In genomic region chr5:74094841-74095437, GRCm38 (mm10) we compare ENCODE assay signal across 11 mouse cellular contexts. TPM values are rescaled to one million over a fixed set of nuclear protein-coding genes. Genes with fewer than 3 reads are reported as not detected.
DNase-seq lines count a peak whose midpoint lies in the region; ATAC-seq lines count a peak whose summit lies in the region.
"Had no signal": no experiment of that assay in that cellular context is flagged by ENCODE, and none has a peak within 500 bp of the region (broad histone marks: within the 10 kb centered on the region; RNA-seq: fewer than 3 reads in every experiment).

No protein-coding gene starts in this region.

- no peak overlapping the region for H3K9ac ChIP-seq in kidney, embryonic 15.5 days
- no peak overlapping the region for H3K9ac ChIP-seq in embryonic facial prominence, embryonic 11.5 days (replicated peaks; ENCODE audit: low read length)
- H3K9ac ChIP-seq in intestine, embryonic 14.5 days (ENCODE audit: low read length), result no peak overlapping the region
- no peak overlapping the region for H3K9ac ChIP-seq in midbrain, embryonic 16.5 days (ENCODE audit: low read depth, low read length)

- no peak for ATAC-seq in kidney, embryonic 15.5 days (replicated peaks; ENCODE audit: low FRiP score)
- ATAC-seq in embryonic facial prominence, embryonic 11.5 days (replicated peaks; ENCODE audit: insufficient number of reproducible peaks, low FRiP score, low TSS enrichment, low read depth), result no peak
- ATAC-seq in intestine, embryonic 14.5 days (replicated peaks; ENCODE audit: low FRiP score, low TSS enrichment, low read depth), result no peak
- no peak for ATAC-seq in midbrain, embryonic 16.5 days

- peak overlapping the region; percentile 62 for H3K4me2 ChIP-seq in kidney, embryonic 15.5 days
- peak overlapping the region; percentile 45; the same call in 1 of the 2 replicates for H3K4me2 ChIP-seq in embryonic facial prominence, embryonic 11.5 days (ENCODE audit: low read depth, low read length)
- peak overlapping the region; percentile 84 for H3K4me2 ChIP-seq in intestine, embryonic 14.5 days (ENCODE audit: low read length)
- H3K4me2 ChIP-seq in midbrain, embryonic 16.5 days (ENCODE audit: low read length), result peak overlapping the region; percentile 67

- no peaks in the 10 kb centered on the region for H3K9me3 ChIP-seq in kidney, embryonic 15.5 days (replicated peaks)
- no peaks in the 10 kb centered on the region for H3K9me3 ChIP-seq in embryonic facial prominence, embryonic 11.5 days (replicated peaks; ENCODE audit: control insufficient read depth, low read length)
- H3K9me3 ChIP-seq in intestine, embryonic 14.5 days (ENCODE audit: control insufficient read depth, low read length), result no peaks in the 10 kb centered on the region
- H3K9me3 ChIP-seq in midbrain, embryonic 16.5 days (replicated peaks; ENCODE audit: control insufficient read depth, low read length, poor library complexity, severe bottlenecking), result no peaks in the 10 kb centered on the region

- no peak for DNase-seq in kidney, postnatal 25 days
- DNase-seq in embryonic facial prominence, embryonic 11.5 days (ENCODE audit: low spot score), result no peak
- no peak for DNase-seq in intestine, embryonic 14.5 days (ENCODE audit: low spot score)
- DNase-seq in gastrocnemius, postnatal 4 days (ENCODE audit: low spot score in 2 of 2), result no peak
- no peak for DNase-seq in retina, postnatal 1 day
- DNase-seq in thymus, postnatal 14 days, result no peak
- DNase-seq: gastrocnemius, postnatal 36 days; left cerebral cortex, postnatal 4 days; right cerebral cortex, postnatal 14 days had no signal

- H3K27ac ChIP-seq in kidney, embryonic 15.5 days, result no peak overlapping the region
- no peak overlapping the region for H3K27ac ChIP-seq in embryonic facial prominence, embryonic 11.5 days (replicated peaks; ENCODE audit: low read depth, low read length)
- H3K27ac ChIP-seq in intestine, embryonic 14.5 days (ENCODE audit: low read depth), result no peak overlapping the region; the same call in 1 of the 2 replicates
- H3K27ac ChIP-seq in midbrain, embryonic 16.5 days (ENCODE audit: low read length), result no peak overlapping the region

- peaks cover 18% of the 10 kb centered on the region for H3K4me1 ChIP-seq in kidney, embryonic 15.5 days
- H3K4me1 ChIP-seq in embryonic facial prominence, embryonic 11.5 days (ENCODE audit: control insufficient read depth, insufficient read depth, low read length), result no peaks in the 10 kb centered on the region
- peaks cover 9% of the 10 kb centered on the region for H3K4me1 ChIP-seq in intestine, embryonic 14.5 days (replicated peaks; ENCODE audit: control insufficient read depth, insufficient read depth, low read length)
- H3K4me1 ChIP-seq in midbrain, embryonic 16.5 days (ENCODE audit: control insufficient read depth, insufficient read depth, low read length), result peaks cover 18% of the 10 kb centered on the region

- no peaks in the 10 kb centered on the region for H3K27me3 ChIP-seq in kidney, embryonic 15.5 days
- no peaks in the 10 kb centered on the region for H3K27me3 ChIP-seq in embryonic facial prominence, embryonic 11.5 days (ENCODE audit: control insufficient read depth, insufficient read depth, low read length)
- H3K27me3 ChIP-seq in intestine, embryonic 14.5 days (replicated peaks; ENCODE audit: control insufficient read depth, insufficient read depth, low read length), result no peaks in the 10 kb centered on the region
- no peaks in the 10 kb centered on the region for H3K27me3 ChIP-seq in midbrain, embryonic 16.5 days (ENCODE audit: control insufficient read depth, insufficient read depth, low read depth, low read length)

- H3K4me3 ChIP-seq in kidney, embryonic 15.5 days (replicated peaks), result peak overlapping the region; percentile 91
- no peak overlapping the region for H3K4me3 ChIP-seq in embryonic facial prominence, embryonic 11.5 days (ENCODE audit: low read depth, low read length)
- H3K4me3 ChIP-seq in intestine, embryonic 14.5 days (ENCODE audit: low read depth, low read length), result peak overlapping the region; percentile 90
- H3K4me3 ChIP-seq in midbrain, embryonic 16.5 days (ENCODE audit: low read depth, low read length), result no peak overlapping the region

- peaks cover 39% of the 10 kb centered on the region for H3K36me3 ChIP-seq in kidney, embryonic 15.5 days
- H3K36me3 ChIP-seq in embryonic facial prominence, embryonic 11.5 days (replicated peaks; ENCODE audit: control insufficient read depth, insufficient read depth, low read depth, low read length), result no peaks in the 10 kb centered on the region
- peaks cover 35% of the 10 kb centered on the region for H3K36me3 ChIP-seq in intestine, embryonic 14.5 days (ENCODE audit: control insufficient read depth, insufficient read depth, low read length)
- H3K36me3 ChIP-seq in midbrain, embryonic 16.5 days (ENCODE audit: control insufficient read depth, insufficient read depth, low read length), result peaks cover 3% of the 10 kb centered on the region; the same call in 1 of the 2 replicates

- 90% methylated on average over 8 of the region's 8 CpGs for WGBS in kidney, embryonic 15.5 days
- 84% methylated on average over 8 of the region's 8 CpGs for WGBS in embryonic facial prominence, embryonic 11.5 days
- 82% methylated on average over 8 of the region's 8 CpGs for WGBS in intestine, embryonic 14.5 days
- 89% methylated on average over 8 of the region's 8 CpGs for WGBS in midbrain, embryonic 16.5 days

RNA-seq across cellular contexts. Expression of gene Usp46, which starts 26.7 kb away (rescaled TPM):
- polyA plus RNA-seq in kidney, embryonic 15.5 days (2015; fragmentation: Nextera tagmentation; extraction: Ambion mirVana), result 28.4 and 29.4 TPM in 2 replicates
- polyA plus RNA-seq in embryonic facial prominence, embryonic 11.5 days (2014; fragmentation: Nextera tagmentation; extraction: Ambion mirVana), result 53.1 and 60.0 TPM in 2 replicates
- polyA plus RNA-seq in intestine, embryonic 14.5 days (2014; fragmentation: Nextera tagmentation; extraction: Ambion mirVana), result 29.7 and 32.2 TPM in 2 replicates
- polyA plus RNA-seq in midbrain, embryonic 16.5 days (2015; fragmentation: Nextera tagmentation; extraction: Ambion mirVana), result 38.5 and 40.0 TPM in 2 replicates
- total RNA-seq in gastrocnemius, postnatal 4 days (2021), result 10 to 100 TPM; 39.0 to 41.3 TPM

Comparison
In these comparisons a context has a peak if more than half of its experiments do, and no peak if none do; other contexts are left out.
1. H3K4me3 ChIP-seq: peak in kidney, embryonic 15.5 days (single experiment) and intestine, embryonic 14.5 days (single experiment); none in embryonic facial prominence, embryonic 11.5 days (single experiment) and midbrain, embryonic 16.5 days (single experiment).
2. Peak in every context shown above with its lines, with median percentiles within 50 percentile points of each other: H3K4me2 ChIP-seq.